Mouse (Mus musculus): ENCODE data around the gene Ntmt1.

DNA sequence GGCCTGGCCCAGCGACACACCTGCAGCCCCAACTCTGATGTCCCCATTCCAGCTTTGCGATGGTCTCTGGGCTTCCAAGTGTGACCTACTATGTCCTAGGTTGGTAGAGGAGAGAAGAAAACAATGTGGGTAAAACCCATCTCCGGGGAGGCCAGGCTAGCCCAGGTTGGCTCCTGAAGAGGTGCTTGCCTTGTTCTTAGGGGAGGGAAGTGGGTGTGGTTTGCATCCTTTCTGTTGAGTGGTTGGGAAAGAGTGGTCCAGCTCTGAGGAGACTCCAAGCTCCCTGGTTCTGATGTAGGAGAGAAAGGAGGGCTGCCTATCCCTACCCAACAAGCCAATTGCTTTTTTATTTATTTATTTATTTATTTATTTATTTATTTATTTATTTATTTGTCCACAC, 57.8 kb downstream of the Ntmt1 start:
- no peak for TF ChIP-seq CTCF (IDR thresholded peaks at IDR 0.05; ENCODE audit: extremely low read depth, insufficient read length, insufficient replicate concordance, low read depth, low read length)
- TF ChIP-seq POLR2A (IDR thresholded peaks at IDR 0.05; ENCODE audit: low read depth, low read length): no peak
